Mouse (Mus musculus): Measurements from ENCODE around the gene Trim3. TPM values are rescaled to one million over a fixed set of nuclear protein-coding genes. Genes with fewer than 3 reads are reported as not detected.

Gene Trim3
- polyA plus RNA-seq, 1 experiment from 2014 or later = 29.7 TPM

DNA sequence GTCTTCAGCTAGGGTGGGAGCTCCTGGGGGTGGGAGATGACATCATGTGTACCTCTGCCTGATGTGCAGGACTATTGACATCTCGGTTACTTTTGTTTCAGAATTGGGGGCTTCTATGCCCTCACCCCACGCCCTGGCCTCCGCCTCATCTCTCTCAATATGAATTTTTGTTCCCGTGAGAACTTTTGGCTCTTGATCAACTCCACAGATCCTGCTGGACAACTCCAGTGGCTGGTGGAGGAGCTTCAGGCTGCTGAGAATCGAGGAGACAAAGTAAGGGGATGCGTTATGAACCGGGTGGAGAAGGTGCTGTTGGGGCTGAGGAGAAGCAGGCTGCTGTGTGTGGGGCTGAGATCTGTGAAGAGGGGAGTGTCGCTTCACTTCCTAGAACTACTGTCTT is 77.0 kb downstream of the Trim3 start:
- H3K36me3 ChIP-seq (ENCODE audit: control insufficient read depth, insufficient read depth, low read length) = 0 out of 2 replicates have a peak, but pooled peaks cover 3% of the 10 kb centered on the region
- H3K27me3 ChIP-seq (ENCODE audit: control insufficient read depth, insufficient read depth, low read length) = no peaks in the 10 kb centered on the region
- no peak overlapping the region for H3K4me2 ChIP-seq (ENCODE audit: low read depth, low read length)
- no peak overlapping the region for H3K9ac ChIP-seq (ENCODE audit: low read length)
- 79% methylated on average over 8 of the region's 8 CpGs for WGBS
- H3K27ac ChIP-seq (ENCODE audit: low read length) = no peak overlapping the region
- ATAC-seq (ENCODE audit: insufficient read depth, low FRiP score) = no peak
- peaks cover 7% of the 10 kb centered on the region for H3K4me1 ChIP-seq (ENCODE audit: control insufficient read depth, insufficient read depth, low read length)
- H3K4me3 ChIP-seq (replicated peaks; ENCODE audit: low read length) = no peak overlapping the region
- H3K9me3 ChIP-seq (replicated peaks; ENCODE audit: control insufficient read depth, low read length) = no peaks in the 10 kb centered on the region

DNA sequence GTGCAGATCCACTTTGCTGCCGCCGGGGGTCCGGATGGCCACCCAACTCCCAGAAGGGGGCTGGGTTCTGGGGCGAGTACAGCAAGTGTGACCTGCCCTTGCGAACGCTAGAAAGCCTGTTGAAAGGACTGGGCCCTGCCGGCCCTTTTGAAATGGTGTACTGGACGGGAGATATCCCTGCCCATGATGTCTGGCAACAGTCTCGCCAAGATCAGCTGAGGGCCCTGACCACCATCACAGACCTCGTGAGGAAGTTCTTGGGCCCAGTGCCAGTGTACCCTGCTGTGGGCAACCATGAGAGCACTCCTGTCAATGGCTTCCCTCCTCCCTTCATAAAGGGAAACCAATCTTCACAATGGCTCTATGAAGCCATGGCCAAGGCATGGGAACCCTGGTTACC is 77.8 kb downstream of the Trim3 start:
- WGBS = 86% methylated on average over 10 of the region's 10 CpGs
- no peaks in the 10 kb centered on the region for H3K27me3 ChIP-seq (ENCODE audit: control insufficient read depth, insufficient read depth, low read length)
- H3K4me2 ChIP-seq (ENCODE audit: low read depth, low read length) = no peak overlapping the region
- no peak overlapping the region for H3K27ac ChIP-seq (ENCODE audit: low read length)
- no peaks in the 10 kb centered on the region for H3K9me3 ChIP-seq (replicated peaks; ENCODE audit: control insufficient read depth, low read length)
- no peak overlapping the region for H3K9ac ChIP-seq (ENCODE audit: low read length)
- 0 out of 2 replicates have a peak, but pooled peaks cover 3% of the 10 kb centered on the region for H3K36me3 ChIP-seq (ENCODE audit: control insufficient read depth, insufficient read depth, low read length)
- H3K4me1 ChIP-seq (ENCODE audit: control insufficient read depth, insufficient read depth, low read length) = peaks cover 7% of the 10 kb centered on the region
- ATAC-seq (ENCODE audit: insufficient read depth, low FRiP score) = no peak
- no peak overlapping the region for H3K4me3 ChIP-seq (replicated peaks; ENCODE audit: low read length)

Other genes starting within 250 kb of the Trim3 start
- 40.1 and 44.0 TPM in 2 replicates for gene Fam160a2, start 233.5 kb downstream of the Trim3 start, polyA plus RNA-seq (2015; fragmentation: Nextera tagmentation; extraction: Ambion mirVana)
- not detected in 2 replicates for gene Cnga4, start 229.0 kb downstream of the Trim3 start, polyA plus RNA-seq (2015; fragmentation: Nextera tagmentation; extraction: Ambion mirVana)
- 1.1 and 1.3 TPM in 2 replicates for gene Cckbr, start 207.8 kb downstream of the Trim3 start, polyA plus RNA-seq (2015; fragmentation: Nextera tagmentation; extraction: Ambion mirVana)
- gene Cavin3, start 151.3 kb downstream of the Trim3 start, polyA plus RNA-seq (2015; fragmentation: Nextera tagmentation; extraction: Ambion mirVana) = 118 and 135 TPM in 2 replicates
- gene Smpd1, start 79.2 kb downstream of the Trim3 start, polyA plus RNA-seq (2015; fragmentation: Nextera tagmentation; extraction: Ambion mirVana) = 43.3 and 48.7 TPM in 2 replicates
- 36.2 and 38.7 TPM in 2 replicates for gene Apbb1, start 51.9 kb downstream of the Trim3 start, polyA plus RNA-seq (2015; fragmentation: Nextera tagmentation; extraction: Ambion mirVana)
- gene Hpx, start 33.4 kb downstream of the Trim3 start, polyA plus RNA-seq (2015; fragmentation: Nextera tagmentation; extraction: Ambion mirVana) = 10.8 and 15.1 TPM in 2 replicates
- 182 and 183 TPM in 2 replicates for gene Timm10b, start 6.5 kb upstream of the Trim3 start, polyA plus RNA-seq (2015; fragmentation: Nextera tagmentation; extraction: Ambion mirVana)
- 77.9 and 78.4 TPM in 2 replicates for gene Arfip2, start 6.8 kb upstream of the Trim3 start, polyA plus RNA-seq (2015; fragmentation: Nextera tagmentation; extraction: Ambion mirVana)
- gene Gm45799, start 7.0 kb upstream of the Trim3 start, polyA plus RNA-seq (2015; fragmentation: Nextera tagmentation; extraction: Ambion mirVana) = 21.1 and 37.0 TPM in 2 replicates
- gene Dnhd1, start 17.3 kb upstream of the Trim3 start, polyA plus RNA-seq (2015; fragmentation: Nextera tagmentation; extraction: Ambion mirVana) = 1.4 and 1.5 TPM in 2 replicates
- 417 and 433 TPM in 2 replicates for gene Ilk, start 103.0 kb upstream of the Trim3 start, polyA plus RNA-seq (2015; fragmentation: Nextera tagmentation; extraction: Ambion mirVana)
- 33.4 and 35.7 TPM in 2 replicates for gene Rrp8, start 103.8 kb upstream of the Trim3 start, polyA plus RNA-seq (2015; fragmentation: Nextera tagmentation; extraction: Ambion mirVana)
- gene Taf10, start 110.8 kb upstream of the Trim3 start, polyA plus RNA-seq (2015; fragmentation: Nextera tagmentation; extraction: Ambion mirVana) = 72.5 and 73.2 TPM in 2 replicates
- gene Tpp1, start 118.7 kb upstream of the Trim3 start, polyA plus RNA-seq (2015; fragmentation: Nextera tagmentation; extraction: Ambion mirVana) = 77.3 and 82.8 TPM in 2 replicates
- gene Dchs1, start 154.1 kb upstream of the Trim3 start, polyA plus RNA-seq (2015; fragmentation: Nextera tagmentation; extraction: Ambion mirVana) = 7.4 and 7.7 TPM in 2 replicates
- 343 and 350 TPM in 2 replicates for gene Mrpl17, start 177.5 kb upstream of the Trim3 start, polyA plus RNA-seq (2015; fragmentation: Nextera tagmentation; extraction: Ambion mirVana)